Comparison of ENCODE assay signal across 9 mouse cellular contexts in the genomic region with DNA sequence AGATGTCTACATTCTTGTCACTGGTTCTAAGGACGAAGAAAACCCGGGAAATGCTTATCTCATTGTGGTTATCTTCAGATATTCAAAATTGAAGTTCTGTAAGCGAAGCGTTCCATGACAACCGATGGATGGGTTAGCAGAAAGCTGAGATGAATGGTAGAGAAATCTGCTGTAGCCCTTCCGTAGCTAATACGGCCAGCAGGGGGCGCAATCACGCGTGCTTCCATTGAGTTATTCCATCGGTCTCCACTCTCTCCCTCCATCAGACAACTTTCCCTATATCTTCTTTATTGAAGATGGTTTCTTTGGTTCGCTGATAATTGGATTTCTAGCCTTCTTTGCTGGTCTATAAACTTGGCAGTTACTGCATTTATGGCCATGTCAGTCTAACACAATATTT.
DNase-seq lines count a peak whose midpoint lies in the region; ATAC-seq and TF ChIP-seq lines count a peak whose summit lies in the region.
"Had no signal": no experiment of that assay in that cellular context is flagged by ENCODE, and none has a peak within 500 bp of the region (broad histone marks: within the 10 kb centered on the region; RNA-seq: fewer than 3 reads in every experiment).

No protein-coding gene starts in this region.

- no peaks in the 10 kb centered on the region for H3K9me3 ChIP-seq in heart, postnatal 0 days (replicated peaks; ENCODE audit: control insufficient read depth, low read length)
- no peaks in the 10 kb centered on the region for H3K9me3 ChIP-seq in heart, embryonic 10.5 days
- no peaks in the 10 kb centered on the region for H3K9me3 ChIP-seq in E14TG2a.4 (ENCODE audit: low read length)
- H3K9me3 ChIP-seq: heart, embryonic 15.5 days had no signal

- no peak for ATAC-seq in heart, postnatal 0 days (ENCODE audit: insufficient read depth, low read depth)

- H3K4me2 ChIP-seq in heart, postnatal 0 days (ENCODE audit: low read depth, low read length) = no peak overlapping the region
- H3K4me2 ChIP-seq: heart, embryonic 15.5 days had no signal

- H3K4me3 ChIP-seq in heart, postnatal 0 days (ENCODE audit: low read depth, low read length) = no peak overlapping the region
- no peak overlapping the region for H3K4me3 ChIP-seq in heart, embryonic 10.5 days
- no peak overlapping the region for H3K4me3 ChIP-seq in E14TG2a.4 (replicated peaks; ENCODE audit: low read length)
- no peak overlapping the region for H3K4me3 ChIP-seq in embryonic fibroblast, embryonic 13.5 days (ENCODE audit: insufficient read depth, low read length)
- H3K4me3 ChIP-seq: heart, embryonic 15.5 days had no signal

- H3K27me3 ChIP-seq in heart, postnatal 0 days (ENCODE audit: control insufficient read depth, insufficient read depth, low read length) = no peaks in the 10 kb centered on the region
- 0 out of 2 replicates have a peak, but pooled peaks cover 3% of the 10 kb centered on the region for H3K27me3 ChIP-seq in heart, embryonic 10.5 days (ENCODE audit: insufficient read depth, poor library complexity, severe bottlenecking)
- H3K27me3 ChIP-seq in E14TG2a.4 (ENCODE audit: insufficient read depth, low read length) = no peaks in the 10 kb centered on the region
- H3K27me3 ChIP-seq: heart, embryonic 15.5 days had no signal

- TF ChIP-seq CTCF in heart, postnatal 0 days (IDR thresholded peaks at IDR 0.05; ENCODE audit: low read depth) = peak; percentile 54
- TF ChIP-seq CTCF in E14TG2a.4 (conservative IDR thresholded peaks at IDR 0.05; ENCODE audit: low read length) = peak; percentile 70
- 0 out of 2 replicates have a peak, but pooled peaks have one; percentile 37 for TF ChIP-seq CTCF in embryonic fibroblast, embryonic 13.5 days (IDR thresholded peaks at IDR 0.05; ENCODE audit: borderline replicate concordance, insufficient read depth, low read length)

- DNase-seq in heart, postnatal 0 days (ENCODE audit: low spot score) = no peak
- no peak for DNase-seq in heart, embryonic 10.5 days (ENCODE audit: low spot score)
- DNase-seq in adrenal gland, adult 2 months = peak; percentile 18
- peak; percentile 59 to 83 for DNase-seq in left cerebral cortex, adult 18-20 months (ENCODE audit: low spot score in 2 of 2)
- DNase-seq in ovary, postnatal 14 days (ENCODE audit: low spot score) = peak; percentile 23
- DNase-seq in natural killer cell, adult 2 months (ENCODE audit: low spot score in 2 of 2) = no peak

- no peak overlapping the region for H3K27ac ChIP-seq in heart, postnatal 0 days (ENCODE audit: low read depth)
- no peak overlapping the region for H3K27ac ChIP-seq in heart, embryonic 10.5 days
- no peak overlapping the region for H3K27ac ChIP-seq in embryonic fibroblast, embryonic 13.5 days (ENCODE audit: insufficient read depth, low read length)
- H3K27ac ChIP-seq: heart, embryonic 15.5 days had no signal

- TF ChIP-seq POLR2A in embryonic fibroblast, embryonic 13.5 days (IDR thresholded peaks at IDR 0.05; ENCODE audit: low read depth, low read length) = no peak

- H3K9ac ChIP-seq in heart, postnatal 0 days (replicated peaks; ENCODE audit: low read depth, low read length) = no peak overlapping the region
- H3K9ac ChIP-seq: heart, embryonic 15.5 days had no signal

- H3K4me1 ChIP-seq in heart, postnatal 0 days (ENCODE audit: control insufficient read depth, insufficient read depth) = no peaks in the 10 kb centered on the region
- H3K4me1 ChIP-seq in heart, embryonic 10.5 days = peaks cover 10% of the 10 kb centered on the region; the same call in 1 of the 2 replicates
- H3K4me1 ChIP-seq in E14TG2a.4 (replicated peaks; ENCODE audit: low read depth, low read length) = no peaks in the 10 kb centered on the region
- no peaks in the 10 kb centered on the region for H3K4me1 ChIP-seq in embryonic fibroblast, embryonic 13.5 days (ENCODE audit: control insufficient read depth, insufficient read depth, low read length)
- H3K4me1 ChIP-seq: heart, embryonic 15.5 days had no signal

- H3K36me3 ChIP-seq in heart, postnatal 0 days (replicated peaks; ENCODE audit: control insufficient read depth, insufficient read depth, low read length) = no peaks in the 10 kb centered on the region
- no peaks in the 10 kb centered on the region for H3K36me3 ChIP-seq in heart, embryonic 10.5 days
- no peaks in the 10 kb centered on the region for H3K36me3 ChIP-seq in E14TG2a.4 (ENCODE audit: insufficient read depth, low read length)
- H3K36me3 ChIP-seq: heart, embryonic 15.5 days had no signal

- WGBS in heart, postnatal 0 days = 27% methylated on average over 12 of the region's 12 CpGs
- WGBS in heart, embryonic 10.5 days = 31% methylated on average over 12 of the region's 12 CpGs

- no peak for TF ChIP-seq EP300 in heart, postnatal 0 days (IDR thresholded peaks at IDR 0.05; ENCODE audit: low read depth)

Comparison
In these comparisons a context has a peak if more than half of its experiments do, and no peak if none do; other contexts are left out.
1. DNase-seq: peak in adrenal gland, adult 2 months (single experiment), left cerebral cortex, adult 18-20 months (2 of 2) and ovary, postnatal 14 days (single experiment); none in heart, postnatal 0 days (single experiment), heart, embryonic 10.5 days (single experiment) and natural killer cell, adult 2 months (0 of 2).
2. Peak in every context shown above with its lines, with median percentiles within 50 percentile points of each other: CTCF ChIP-seq.